In genomic region chr16:4922481-4922880, GRCm38 (mm10) we compare ENCODE assay signal across 22 mouse cellular contexts. TPM values are rescaled to one million over a fixed set of nuclear protein-coding genes. Genes with fewer than 3 reads are reported as not detected.
DNase-seq lines count a peak whose midpoint lies in the region; ATAC-seq and TF ChIP-seq lines count a peak whose summit lies in the region.
"Had no signal": no experiment of that assay in that cellular context is flagged by ENCODE, and none has a peak within 500 bp of the region (broad histone marks: within the 10 kb centered on the region; RNA-seq: fewer than 3 reads in every experiment).

No protein-coding gene starts in this region.

- TF ChIP-seq CTCF in thymus, adult 2 months (IDR thresholded peaks at IDR 0.05; ENCODE audit: borderline replicate concordance, control insufficient read depth, extremely low read depth, insufficient read depth, low read length, poor library complexity), result no peak

- H3K4me1 ChIP-seq in thymus, adult 2 months (replicated peaks; ENCODE audit: control insufficient read depth, insufficient read depth, low read length), result peaks cover 6% of the 10 kb centered on the region
- H3K4me1 ChIP-seq: embryonic facial prominence, embryonic 13.5 days; forebrain, embryonic 12.5 days; heart, embryonic 13.5 days; hindbrain, embryonic 15.5 days had no signal

- H3K36me3 ChIP-seq in thymus, adult 2 months (ENCODE audit: control insufficient read depth, insufficient read depth, low read length), result 0 out of 2 replicates have a peak, but pooled peaks cover 3% of the 10 kb centered on the region

- peak; percentile 17 for DNase-seq in CD4-positive, CD25-positive, alpha-beta regulatory T cell, adult 2 months (ENCODE audit: low read depth, low spot score)
- DNase-seq in thymus, adult 2 months, result peak; percentile 37
- no peak for DNase-seq in thymus, adult 18-20 months
- DNase-seq in thymus, postnatal 25 days, result peak; percentile 60
- DNase-seq in lung, postnatal 36 days, result no peak
- DNase-seq in lung, adult 18-20 months, result no peak
- DNase-seq: adrenal gland, adult 8-10 months; adrenal gland, postnatal 36 days; B cell, adult 2 months; cerebellum, adult 11 months; cerebellum, adult 8-10 months; cerebellum, postnatal 14 days; gastrocnemius, adult 2 months; gastrocnemius, postnatal 25 days; heart, adult 11 months; heart, postnatal 36 days had no signal

- 37% methylated on average over 6 of the region's 6 CpGs for WGBS in thymus, adult 2 months

- no peak overlapping the region for H3K4me3 ChIP-seq in thymus, adult 2 months (ENCODE audit: control insufficient read depth, insufficient read depth, low read length)
- H3K4me3 ChIP-seq: embryonic facial prominence, embryonic 13.5 days; forebrain, embryonic 12.5 days; gastrocnemius, adult 2 months; heart, embryonic 13.5 days; hindbrain, embryonic 15.5 days had no signal

- no peak for TF ChIP-seq POLR2A in thymus, adult 2 months (IDR thresholded peaks at IDR 0.05; ENCODE audit: control insufficient read depth, extremely low read depth, insufficient read depth, low read length, poor library complexity)

- no peak overlapping the region for H3K27ac ChIP-seq in thymus, adult 2 months (ENCODE audit: control insufficient read depth, insufficient read depth, low read length)
- H3K27ac ChIP-seq: embryonic facial prominence, embryonic 13.5 days; forebrain, embryonic 12.5 days; gastrocnemius, adult 2 months; heart, embryonic 13.5 days; hindbrain, embryonic 15.5 days had no signal

- no peak for ATAC-seq in CD4-positive, CD25-positive, alpha-beta regulatory T cell, adult 4 months
- ATAC-seq: forebrain, embryonic 16.5 days had no signal

- H3K27me3 ChIP-seq in thymus, adult 2 months (ENCODE audit: control insufficient read depth, insufficient read depth, low read length), result no peaks in the 10 kb centered on the region
- H3K27me3 ChIP-seq: embryonic facial prominence, embryonic 13.5 days; forebrain, embryonic 12.5 days; heart, embryonic 13.5 days; hindbrain, embryonic 15.5 days had no signal

RNA-seq across cellular contexts. Expression of gene Nudt16l1, which starts 16.1 kb away (rescaled TPM):
- polyA plus RNA-seq in CD4-positive, CD25-positive, alpha-beta regulatory T cell, adult 4 months (2017; shearing (Covaris generic)), result 100 to 1,000 TPM in 1 of 2 experiments, 10 to 100 TPM in 1; 92.1 to 106 TPM
- polyA plus RNA-seq in thymus, adult 2 months (2012; rRNA removed), result 139 and 151 TPM in 2 replicates

RNA-seq across cellular contexts. Expression of gene Mgrn1, which starts 36.4 kb away (rescaled TPM):
- 10 to 100 TPM; 35.2 to 58.5 TPM for polyA plus RNA-seq in CD4-positive, CD25-positive, alpha-beta regulatory T cell, adult 4 months (2017; shearing (Covaris generic))
- 89.2 and 98.3 TPM in 2 replicates for polyA plus RNA-seq in thymus, adult 2 months (2012; rRNA removed)

RNA-seq across cellular contexts. Expression of gene Anks3, which starts 41.5 kb away (rescaled TPM):
- 10 to 100 TPM; 41.4 to 64.3 TPM for polyA plus RNA-seq in CD4-positive, CD25-positive, alpha-beta regulatory T cell, adult 4 months (2017; shearing (Covaris generic))
- polyA plus RNA-seq in thymus, adult 2 months (2012; rRNA removed), result 85.0 and 89.0 TPM in 2 replicates

RNA-seq across cellular contexts. Expression of gene Ubald1, which starts 42.4 kb away (rescaled TPM):
- polyA plus RNA-seq in CD4-positive, CD25-positive, alpha-beta regulatory T cell, adult 4 months (2017; shearing (Covaris generic)), result 10 to 100 TPM; 19.3 to 21.6 TPM
- polyA plus RNA-seq in thymus, adult 2 months (2012; rRNA removed), result 92.4 and 107 TPM in 2 replicates

Comparison
In these comparisons a context has a peak if more than half of its experiments do, and no peak if none do; other contexts are left out.
1. DNase-seq: peak in CD4-positive, CD25-positive, alpha-beta regulatory T cell, adult 2 months (single experiment), thymus, adult 2 months (single experiment) and thymus, postnatal 25 days (single experiment); none in thymus, adult 18-20 months (0 of 2), lung, postnatal 36 days (single experiment) and lung, adult 18-20 months (0 of 2).